Mouse (Mus musculus): ENCODE results near the gene Tm4sf1.

Gene Tm4sf1

GRCm38 (mm10) chr3:57301921-57302539, at the start of gene Tm4sf1:
Gene Tm4sf1, minus strand, starts transcription at chr3:57301988.
- DNase-seq (ENCODE audit: low read depth, low spot score) = no peak

DNA sequence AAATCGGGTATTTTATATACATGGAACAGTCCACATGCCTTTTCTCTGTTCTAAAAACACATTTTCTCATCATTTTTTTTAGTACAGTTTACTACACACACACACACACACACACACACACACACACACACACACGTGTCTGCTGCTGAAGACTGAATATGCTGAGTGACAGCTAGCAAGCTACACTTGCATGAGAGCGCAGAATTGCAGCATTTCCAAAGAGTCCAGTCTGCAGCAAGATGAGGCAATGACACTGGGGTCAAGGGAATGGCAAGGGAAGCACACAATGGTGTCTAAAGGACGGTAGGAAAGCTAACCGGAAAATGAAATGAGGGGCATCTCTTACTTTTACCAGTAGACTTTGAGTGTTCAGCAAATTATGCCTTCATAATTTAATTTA, 43.0 kb upstream of the Tm4sf1 start:
- DNase-seq (ENCODE audit: low read depth, low spot score) = no peak

DNA sequence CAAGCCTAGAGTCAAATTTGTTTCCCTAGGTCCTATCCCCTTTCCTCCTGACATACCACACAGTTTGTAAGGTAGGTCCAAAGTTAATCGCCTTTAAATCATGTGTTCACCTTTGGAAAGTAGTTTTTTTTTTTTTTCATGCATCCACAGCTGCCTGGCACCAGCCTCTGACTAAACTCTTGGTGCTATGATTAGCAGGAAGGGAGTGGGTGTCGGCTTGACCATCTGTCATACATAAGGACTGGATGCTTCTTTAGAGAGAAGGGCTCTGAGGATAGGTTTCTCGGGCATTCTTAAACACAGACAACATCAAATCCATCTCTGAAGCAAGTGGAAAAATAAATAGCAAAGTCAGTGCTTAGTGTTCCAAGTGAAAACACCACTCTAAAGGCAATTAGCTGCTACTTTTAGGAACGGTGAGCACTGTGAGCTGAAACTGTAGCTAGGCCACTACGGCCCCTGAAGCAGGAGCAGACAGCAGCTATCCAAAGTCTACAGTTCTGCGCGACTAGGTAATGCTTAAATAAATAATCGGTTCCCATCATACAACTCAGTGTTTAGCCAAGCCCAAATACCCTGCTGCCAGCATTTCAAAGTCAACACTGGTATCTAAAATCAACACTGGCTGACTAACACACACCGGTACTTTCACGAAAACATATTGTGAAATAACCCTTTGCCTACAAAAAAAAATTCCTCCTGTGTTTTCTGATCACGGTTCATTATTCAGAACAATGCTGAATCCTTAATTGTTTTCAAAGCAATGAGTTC, 42.2 kb upstream of the Tm4sf1 start:
- DNase-seq (ENCODE audit: low read depth, low spot score) = no peak

GRCm38 (mm10) chr3:57342976-57343375, 41.2 kb upstream of the Tm4sf1 start:
- no peak for DNase-seq (ENCODE audit: low read depth, low spot score)

DNA sequence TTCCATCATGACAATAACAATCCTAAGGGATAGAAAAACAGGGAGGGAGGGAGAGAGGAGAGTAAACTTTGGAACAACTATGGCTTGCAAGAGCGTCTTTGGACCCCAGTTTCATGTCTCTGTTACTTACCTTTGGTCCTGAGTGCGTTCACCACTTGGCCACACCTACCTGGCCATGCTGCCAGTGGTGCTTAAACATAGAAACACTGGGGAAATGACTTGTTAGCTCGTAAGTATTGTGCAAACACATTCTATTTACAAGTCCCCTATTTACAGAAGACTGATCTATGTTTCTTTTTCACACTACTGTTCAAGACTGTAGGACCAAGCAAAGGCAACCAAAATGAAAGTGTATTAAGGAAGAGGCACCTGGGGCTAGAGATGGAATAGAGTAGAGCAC, 39.5 kb upstream of the Tm4sf1 start:
- no peak for DNase-seq (ENCODE audit: low read depth, low spot score)

DNA sequence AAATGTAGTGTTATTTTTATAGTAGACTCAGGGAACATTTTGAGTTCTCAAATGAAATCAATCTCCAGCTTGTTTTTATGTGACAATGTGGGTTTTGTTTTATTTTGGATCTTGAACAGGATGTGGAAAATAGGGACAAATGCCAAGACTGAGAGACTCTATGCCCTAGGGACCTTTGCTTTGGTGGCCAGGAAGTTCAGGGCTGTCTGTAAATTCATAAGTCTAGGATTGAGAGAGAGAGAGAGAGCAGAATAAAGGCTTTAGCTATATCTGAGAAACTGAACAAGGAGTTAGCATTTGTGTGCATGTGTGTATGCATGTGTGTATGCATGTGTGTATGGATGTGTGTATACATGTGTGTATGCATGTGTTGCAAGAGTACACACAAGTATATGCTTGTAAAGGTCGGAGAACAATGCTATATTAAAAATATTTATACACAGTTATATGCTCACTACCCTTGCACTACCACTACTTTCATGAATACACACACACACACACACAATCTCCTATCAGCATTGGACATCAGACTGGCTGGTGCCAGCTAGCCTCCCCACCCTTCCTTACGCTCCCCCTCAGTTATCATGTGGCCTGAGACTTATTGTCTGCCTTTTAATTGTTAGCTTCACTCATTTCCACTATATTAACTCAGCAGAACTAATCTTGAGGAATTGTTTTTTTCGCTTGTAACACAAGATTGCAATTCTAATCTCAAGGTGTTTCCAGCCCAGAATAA, 33.5 kb upstream of the Tm4sf1 start:
- no peak for DNase-seq (ENCODE audit: low read depth, low spot score)

DNA sequence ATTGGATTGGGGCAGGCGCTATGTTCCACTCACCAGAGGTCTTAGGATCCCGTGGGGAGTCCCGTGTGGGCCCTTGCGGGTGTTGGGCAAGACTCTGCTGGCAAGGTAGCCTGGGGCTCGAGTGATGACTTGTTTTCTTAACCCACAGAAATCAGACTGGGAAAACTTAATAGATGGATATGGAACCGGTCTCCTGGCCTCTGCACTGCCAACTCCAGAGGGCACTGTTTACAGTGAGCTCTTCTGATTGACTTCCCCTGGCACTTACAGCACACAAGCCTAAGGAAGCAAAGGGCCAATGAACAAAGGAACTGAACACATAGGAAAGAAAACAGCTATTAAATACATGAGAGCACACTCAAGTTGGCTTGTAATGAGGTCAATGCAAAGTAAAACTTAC, 26.2 kb upstream of the Tm4sf1 start:
- DNase-seq (ENCODE audit: low read depth, low spot score) = no peak

DNA sequence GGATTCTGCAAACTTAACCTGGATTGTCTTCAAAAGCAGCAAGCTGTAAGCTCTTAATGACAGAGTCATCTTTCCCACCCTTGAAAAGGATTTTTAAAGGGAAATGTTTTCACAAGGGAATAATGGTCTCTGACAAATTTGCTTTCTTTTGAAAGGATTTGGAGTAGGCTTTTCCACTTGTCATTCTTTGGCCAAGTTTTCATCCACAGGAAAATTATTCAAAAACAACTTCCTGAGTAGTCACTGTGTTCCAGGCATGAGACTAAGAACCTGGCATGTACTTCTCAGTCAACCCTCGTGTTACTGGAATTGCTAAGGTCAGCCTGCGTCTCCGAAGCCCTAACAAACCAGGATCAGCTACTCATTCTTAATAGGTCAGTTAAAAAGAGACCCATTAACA, 5.3 kb upstream of the Tm4sf1 start:
- no peak for DNase-seq (ENCODE audit: low read depth, low spot score)

DNA sequence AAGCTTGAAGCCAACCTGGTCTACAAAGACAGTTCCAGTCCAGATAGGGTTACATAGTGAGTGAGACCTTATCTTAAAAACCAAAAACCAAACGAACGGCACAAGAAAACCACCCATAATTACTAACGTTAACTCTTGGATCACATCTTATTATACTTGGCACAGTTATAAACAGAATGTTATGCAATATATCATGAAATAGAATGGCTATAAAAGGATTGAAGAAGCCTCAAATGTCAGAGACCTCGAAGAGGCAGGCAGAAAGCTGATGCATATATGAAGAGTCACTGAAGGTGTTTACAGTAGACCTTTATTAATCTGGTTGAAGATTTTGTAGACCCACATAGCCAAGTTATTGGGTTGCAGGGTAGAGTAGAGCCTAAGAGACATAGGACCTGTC, 3.8 kb upstream of the Tm4sf1 start:
- no peak for DNase-seq (ENCODE audit: low read depth, low spot score)

DNA sequence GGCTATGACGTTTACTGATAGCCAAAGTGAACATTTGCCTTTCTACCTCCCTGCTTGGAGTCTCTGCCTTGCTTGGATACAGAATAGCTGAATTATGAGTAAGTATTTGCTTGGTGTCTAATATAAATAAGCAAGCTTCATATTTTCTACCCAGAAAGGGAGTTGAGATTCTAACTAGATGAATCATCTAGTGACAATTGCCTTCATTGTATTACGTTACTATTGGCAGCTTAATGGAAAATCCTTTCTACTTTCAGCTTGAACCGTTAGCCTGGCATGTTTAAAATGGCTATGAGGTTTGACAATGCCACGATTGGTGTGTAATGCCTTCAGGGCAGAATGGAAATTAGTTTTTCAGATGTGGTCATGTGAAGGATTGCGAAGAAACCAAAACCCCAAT, 2.7 kb upstream of the Tm4sf1 start:
- no peak for DNase-seq (ENCODE audit: low read depth, low spot score)

DNA sequence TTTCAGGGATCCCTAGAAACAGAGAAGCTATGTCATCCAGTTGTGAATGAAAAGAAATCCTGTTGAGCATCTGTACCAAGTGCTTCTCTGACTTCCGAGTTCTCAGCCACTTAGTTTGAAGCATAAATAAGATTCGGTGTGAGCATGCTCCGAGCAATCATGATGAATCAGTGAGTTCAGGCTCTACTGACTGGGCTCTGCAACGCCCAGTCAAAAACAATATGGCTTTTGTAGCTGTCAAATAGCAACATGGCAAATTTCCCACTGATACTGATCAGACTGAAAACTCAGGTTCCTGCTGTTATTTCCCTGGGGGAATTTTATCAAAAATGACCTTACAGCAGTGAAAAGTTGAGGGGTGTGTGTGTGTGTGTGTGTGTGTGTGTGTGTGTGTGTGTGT, 2.3 kb upstream of the Tm4sf1 start:
- DNase-seq (ENCODE audit: low read depth, low spot score) = no peak

GRCm38 (mm10) chr3:57303486-57303885, 1.7 kb upstream of the Tm4sf1 start:
- no peak for DNase-seq (ENCODE audit: low read depth, low spot score)

- DNase-seq (ENCODE audit: low read depth, low spot score) = no peak
Measured at GRCm38 (mm10) chr3:57302886-57303285, 1.1 kb upstream of the Tm4sf1 start.

GRCm38 (mm10) chr3:57301366-57301765, 422 bp downstream of the Tm4sf1 start:
- no peak for DNase-seq (ENCODE audit: low read depth, low spot score)

DNA sequence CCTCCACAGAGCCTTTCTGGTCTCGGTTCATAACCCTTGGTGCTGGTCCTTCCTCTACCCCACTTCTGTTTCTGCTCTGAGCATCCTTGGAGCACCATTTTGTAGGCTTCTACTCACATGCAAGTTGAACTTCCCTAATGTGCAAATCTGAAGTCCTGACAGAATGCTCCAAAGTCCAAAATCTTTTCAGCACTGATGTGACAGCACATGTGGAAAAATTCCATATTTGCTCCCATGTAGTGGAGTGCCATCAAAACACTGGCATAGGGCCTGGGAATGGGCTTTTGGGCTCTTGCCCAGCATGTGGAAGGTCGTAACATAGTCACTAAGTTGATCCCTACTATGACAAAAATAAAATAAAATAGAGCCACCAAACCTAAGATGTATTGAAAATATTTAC, 3.8 kb downstream of the Tm4sf1 start:
- no peak for DNase-seq (ENCODE audit: low read depth, low spot score)

GRCm38 (mm10) chr3:57296574-57296973, 5.2 kb downstream of the Tm4sf1 start:
- DNase-seq (ENCODE audit: low read depth, low spot score) = no peak

GRCm38 (mm10) chr3:57295631-57296030, 6.2 kb downstream of the Tm4sf1 start:
- no peak for DNase-seq (ENCODE audit: low read depth, low spot score)

- no peak for DNase-seq (ENCODE audit: low read depth, low spot score)
Measured at GRCm38 (mm10) chr3:57294742-57295525, 6.9 kb downstream of the Tm4sf1 start.

DNA sequence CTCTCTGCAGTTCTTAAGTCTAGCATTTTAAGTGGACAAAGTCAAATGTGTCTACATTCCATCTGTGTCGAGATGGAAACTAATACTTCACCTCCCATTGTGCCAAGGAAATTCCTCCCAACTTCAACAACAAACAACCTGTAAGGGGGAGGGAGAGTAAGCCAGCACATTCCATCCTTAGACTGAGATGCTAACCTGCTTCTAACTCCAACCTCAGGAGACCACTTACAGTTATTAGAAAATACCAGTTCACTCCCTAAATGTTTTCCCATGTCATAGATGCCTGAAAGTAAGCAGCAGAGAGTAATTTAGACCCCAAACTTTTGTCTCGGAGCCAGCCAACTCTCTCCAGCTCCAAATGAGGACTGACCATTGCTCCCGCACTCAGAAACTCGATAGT, 7.9 kb downstream of the Tm4sf1 start:
- no peak for DNase-seq (ENCODE audit: low read depth, low spot score)

DNA sequence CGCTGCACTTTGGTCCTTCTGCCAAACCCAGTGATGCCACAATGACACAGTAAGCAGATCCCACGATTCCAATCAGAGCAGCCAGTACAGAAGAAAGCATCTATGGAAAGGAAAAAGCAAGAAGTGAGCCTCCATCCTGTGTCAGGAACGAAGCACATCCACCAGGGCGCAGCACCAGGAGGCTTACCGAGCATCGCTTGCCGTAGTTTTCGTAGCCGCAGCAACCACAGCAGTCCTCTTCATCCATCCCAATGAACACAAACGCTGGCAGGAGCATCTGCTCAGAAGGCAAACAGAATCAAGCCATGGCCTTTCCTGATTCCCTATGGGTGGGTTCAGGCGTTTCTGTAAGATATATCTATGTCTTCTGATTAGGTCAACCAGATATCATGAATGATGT, 9.0 kb downstream of the Tm4sf1 start:
- DNase-seq (ENCODE audit: low read depth, low spot score) = no peak

DNA sequence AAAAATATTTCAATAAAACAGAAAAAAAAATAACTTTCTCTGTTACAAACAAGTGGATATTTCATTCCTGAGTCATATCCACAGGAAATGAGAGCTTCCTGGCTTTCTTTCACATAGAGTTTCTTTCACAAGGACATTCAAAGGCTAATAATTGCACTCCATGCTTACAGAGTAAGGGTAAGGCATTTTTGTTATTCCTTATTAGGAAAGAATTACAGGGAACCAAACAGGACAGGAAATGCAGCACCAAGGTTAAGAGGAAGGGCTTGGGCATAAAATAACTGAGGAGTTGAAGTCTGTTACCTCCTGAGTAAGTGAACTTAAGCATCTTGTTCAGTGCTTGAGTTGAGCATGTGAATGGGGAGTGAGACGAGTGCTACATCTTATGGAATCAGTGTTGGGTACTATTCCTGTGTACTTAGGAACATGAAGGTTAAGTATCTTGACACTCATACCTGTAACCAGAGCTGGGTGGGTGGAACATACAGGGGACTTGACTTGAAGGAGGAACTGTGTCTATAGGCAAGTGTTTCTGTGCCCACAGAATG, 12.8 kb downstream of the Tm4sf1 start:
- no peak for DNase-seq (ENCODE audit: low read depth, low spot score)

All from CD4-positive, CD25-positive, alpha-beta regulatory T cell, adult 2 months (primary cell).